Mouse (Mus musculus) T-cell, adult 2 months (primary cell): ENCODE results near the gene 1700042G07Rik.

Experiments used
- DNase-seq: peaks from one replicate; pipeline ENCODE4 v3.0.0; 2022; ENCODE audit warnings: low spot score

Gene 1700042G07Rik

GRCm38 (mm10) chr4:116162142-116162541 is 11.0 kb upstream of the 1700042G07Rik start:
- no peak for DNase-seq

- no peak for DNase-seq
Measured at GRCm38 (mm10) chr4:116164759-116165554, 8.2 kb upstream of the 1700042G07Rik start.

GRCm38 (mm10) chr4:116165708-116166407 is 7.3 kb upstream of the 1700042G07Rik start:
- DNase-seq: no peak

GRCm38 (mm10) chr4:116167404-116167803 is 5.8 kb upstream of the 1700042G07Rik start, which contains the start of gene Tspan1:
Gene Tspan1 (minus strand): TSS chr4:116167601.
- no peak for DNase-seq

- DNase-seq: peak; percentile 57
Measured at GRCm38 (mm10) chr4:116168617-116169352, 4.4 kb upstream of the 1700042G07Rik start.

DNA sequence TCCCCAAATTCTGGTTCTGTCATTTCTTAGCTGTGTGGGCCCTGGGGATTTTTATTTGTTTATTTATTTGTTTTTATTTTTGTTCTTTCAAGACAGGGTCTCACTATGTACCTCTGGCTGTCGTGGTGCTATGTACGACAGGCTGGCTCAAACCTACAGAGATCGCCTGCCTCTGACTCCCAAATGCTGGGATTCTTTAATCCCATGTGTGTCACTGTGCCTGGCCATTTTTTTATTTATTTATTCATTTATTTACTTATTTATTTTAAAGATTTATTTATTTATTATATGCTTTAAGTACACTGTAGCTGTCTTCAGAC is 3.9 kb upstream of the 1700042G07Rik start:
- no peak for DNase-seq

DNA sequence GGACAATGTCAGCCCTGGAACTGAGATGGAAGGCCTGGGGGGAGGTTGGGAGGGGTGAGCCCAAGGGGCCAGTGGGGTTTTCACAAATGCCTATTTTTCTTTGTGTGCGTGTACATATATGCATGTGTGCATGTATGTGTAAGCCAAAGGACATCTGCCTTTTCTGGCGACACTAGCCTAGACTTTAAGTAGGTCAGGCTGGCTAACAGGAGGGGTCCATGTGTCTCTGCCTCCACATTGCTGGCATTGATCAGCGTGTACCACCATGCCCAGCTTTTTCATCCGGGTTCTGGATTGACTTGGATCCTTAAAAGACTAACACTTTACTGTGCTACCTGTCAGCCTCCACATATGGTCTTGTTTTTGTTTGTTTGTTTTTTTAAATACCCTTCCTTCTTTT is 580 bp downstream of the 1700042G07Rik start:
- no peak for DNase-seq

- DNase-seq: no peak
Measured at GRCm38 (mm10) chr4:116174466-116175116, 1.4 kb downstream of the 1700042G07Rik start.

DNA sequence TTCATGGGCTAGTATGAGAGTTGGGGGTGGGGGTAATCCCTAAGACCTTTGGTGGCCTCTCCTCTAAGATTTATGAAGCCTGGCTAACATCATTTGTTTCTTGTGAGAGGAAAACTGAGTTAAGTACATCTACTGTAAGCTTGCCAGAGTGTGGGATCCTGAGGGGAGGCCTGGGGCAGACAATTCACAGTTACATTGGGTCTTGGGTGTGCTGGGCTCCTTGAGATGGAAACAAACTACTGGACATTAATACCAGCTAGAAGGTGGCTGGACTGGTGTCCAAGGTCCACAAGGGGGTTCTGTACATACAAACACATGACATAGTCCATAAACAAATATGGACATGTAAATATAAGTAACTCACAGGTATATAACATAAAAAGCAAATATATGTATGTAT is 2.0 kb downstream of the 1700042G07Rik start:
- DNase-seq: no peak

DNA sequence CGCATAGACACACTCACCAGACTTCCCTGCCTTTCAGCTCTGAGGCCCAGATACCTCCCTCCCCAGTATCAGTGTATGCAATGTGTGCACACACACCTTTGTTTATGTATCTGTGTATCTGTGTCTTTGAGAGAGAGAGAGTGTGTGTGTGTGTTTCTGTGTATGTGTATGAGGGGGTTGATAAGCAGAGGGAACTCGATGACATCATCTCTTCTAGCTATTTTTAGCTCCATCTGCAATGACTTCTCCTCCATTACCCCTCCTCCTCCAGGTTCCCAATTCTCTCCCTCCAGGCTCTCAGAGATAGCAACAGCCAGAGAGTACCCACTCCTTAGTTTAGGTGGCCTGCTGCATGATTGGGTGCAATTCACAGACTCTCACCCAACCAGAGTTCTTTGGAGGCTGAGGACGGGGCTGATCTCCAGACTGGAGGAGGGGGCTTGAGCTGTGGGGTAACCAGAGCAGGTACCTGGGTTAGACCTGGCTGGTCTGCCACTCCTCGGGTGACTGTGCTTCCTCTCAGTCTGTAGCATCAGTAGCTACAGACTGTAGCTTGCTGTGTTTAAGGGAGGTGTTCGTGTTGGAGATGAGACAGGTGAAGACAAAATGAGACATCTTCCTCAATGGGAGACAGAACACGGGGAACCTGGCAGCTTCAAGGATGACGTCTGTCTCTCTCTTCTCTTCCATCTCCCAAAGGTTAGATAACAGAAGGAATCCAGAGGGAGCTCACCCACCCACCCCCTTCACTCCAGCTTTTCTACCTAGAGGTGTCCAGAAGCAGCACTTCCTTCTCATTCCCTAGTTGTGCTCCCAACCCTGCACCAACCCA is 2.8 kb downstream of the 1700042G07Rik start:
- no peak for DNase-seq

GRCm38 (mm10) chr4:116176543-116176988 is 3.4 kb downstream of the 1700042G07Rik start:
- peak; percentile 8 for DNase-seq

- DNase-seq: no peak
Measured at GRCm38 (mm10) chr4:116177140-116177539, 4.0 kb downstream of the 1700042G07Rik start.

DNA sequence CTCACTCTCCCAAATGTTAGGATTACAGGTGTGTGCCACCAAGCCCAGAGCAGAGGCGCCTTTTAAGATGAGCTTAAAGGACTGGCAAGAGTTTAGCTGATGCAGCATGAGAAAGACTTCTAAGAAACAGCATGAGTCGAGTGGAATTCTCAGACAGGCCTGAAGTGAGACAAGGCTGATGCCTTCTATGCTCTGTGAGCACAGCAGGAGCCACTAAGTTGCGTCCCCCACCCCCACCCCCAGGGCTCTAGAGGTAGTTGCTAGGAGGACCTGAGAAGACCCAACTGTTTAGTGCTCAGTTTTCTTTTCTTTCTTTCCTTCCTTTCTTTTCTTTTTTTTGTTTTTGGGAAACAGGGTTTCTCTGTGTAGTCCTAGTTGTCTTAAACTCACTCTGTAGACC is 8.9 kb downstream of the 1700042G07Rik start:
- DNase-seq: no peak

DNA sequence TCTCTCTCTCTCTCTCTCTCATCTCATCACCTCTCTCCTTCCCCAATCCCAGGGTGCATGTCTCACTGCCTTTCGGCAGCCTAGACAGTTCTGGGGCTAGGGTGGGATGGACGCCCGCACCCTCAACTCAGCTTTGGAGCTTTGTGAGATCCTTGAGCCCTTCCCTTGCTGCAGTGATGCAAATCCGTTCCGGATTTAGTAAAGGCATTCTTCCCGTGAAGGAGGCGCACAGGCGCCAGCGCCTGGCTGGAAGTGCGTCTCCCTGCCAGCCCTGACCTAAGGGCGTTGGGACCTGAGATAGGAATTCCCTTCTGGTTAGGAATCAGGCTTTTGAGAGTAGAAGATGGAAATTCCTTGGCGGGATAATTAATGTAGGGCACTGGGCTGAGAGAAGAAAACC is 9.6 kb downstream of the 1700042G07Rik start:
- DNase-seq: no peak

- DNase-seq: no peak
Measured at GRCm38 (mm10) chr4:116185083-116185482, 11.9 kb downstream of the 1700042G07Rik start.

DNA sequence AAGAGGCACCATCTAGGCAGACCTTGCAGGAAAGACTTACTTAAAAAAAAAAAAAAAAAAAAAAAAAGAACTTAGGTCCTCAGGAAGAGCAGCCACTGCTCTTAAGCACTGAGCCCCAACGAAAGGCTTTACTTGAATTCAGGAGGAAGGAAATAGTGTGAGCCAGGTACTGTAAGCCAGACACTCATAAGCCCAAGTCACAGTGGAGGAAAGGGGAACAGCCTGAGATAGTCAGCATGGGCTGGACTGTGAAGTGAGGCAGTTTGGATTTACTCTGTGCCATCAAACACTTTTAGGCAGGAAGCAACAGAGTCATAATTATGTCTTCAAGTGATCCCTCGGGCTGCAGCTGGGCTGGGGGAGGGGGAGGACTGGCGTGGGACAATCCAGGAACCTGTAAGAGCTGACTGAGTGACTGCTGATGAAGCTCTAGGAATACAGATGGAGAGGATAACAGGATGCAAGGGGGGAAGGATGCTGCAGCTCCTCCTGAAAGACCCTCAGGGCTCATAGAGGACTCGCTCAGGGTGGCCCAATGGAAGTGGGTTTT is 19.2 kb downstream of the 1700042G07Rik start:
- DNase-seq: no peak

GRCm38 (mm10) chr4:116193583-116194383 is 20.6 kb downstream of the 1700042G07Rik start:
- DNase-seq: no peak

- DNase-seq: no peak
Measured at GRCm38 (mm10) chr4:116198422-116198821, 25.2 kb downstream of the 1700042G07Rik start.

GRCm38 (mm10) chr4:116204422-116204821 is 31.2 kb downstream of the 1700042G07Rik start:
- no peak for DNase-seq

- no peak for DNase-seq
Measured at GRCm38 (mm10) chr4:116206531-116206930, 33.4 kb downstream of the 1700042G07Rik start.
